Mouse (Mus musculus) limb, embryonic 12.5 days (tissue): Measurements from ENCODE around the gene Mlst8. TPM values are rescaled to one million over a fixed set of nuclear protein-coding genes. Genes with fewer than 3 reads are reported as not detected.

Experiments
- ATAC-seq: fragments of 200-750 bp; cut with Nextera tagmentation; 2 replicates; pipeline ENCODE4 v1.8.0; 2017; ENCODE audit warnings: low read depth, moderate TSS enrichment; ENCODE audit not compliant: insufficient number of reproducible peaks, insufficient read depth, low FRiP score, low TSS enrichment
- H3K27ac ChIP-seq: fragments of 300-500 bp; sonication (generic); 2 replicates; pipeline ENCODE4 v1.5.1; 2016; ENCODE audit warnings: mild to moderate bottlenecking, moderate library complexity
- H3K27me3 ChIP-seq: fragments of 300-500 bp; sonication (generic); 2 replicates; pipeline ENCODE4 v1.6.1; 2016; ENCODE audit warnings: mild to moderate bottlenecking, moderate library complexity
- H3K36me3 ChIP-seq: fragments of 300-500 bp; sonication (generic); 2 replicates; pipeline ENCODE4 v1.6.1; 2016; ENCODE audit warnings: mild to moderate bottlenecking, moderate library complexity
- H3K4me1 ChIP-seq: fragments of 300-500 bp; sonication (generic); replicated peaks from 2 replicates; pipeline ENCODE4 v1.6.1; 2016
- H3K4me2 ChIP-seq: fragments of 300-500 bp; sonication (generic); 2 replicates; pipeline ENCODE4 v1.6.1; 2016; ENCODE audit warnings: mild to moderate bottlenecking, moderate library complexity
- H3K4me3 ChIP-seq: fragments of 300-500 bp; sonication (generic); replicated peaks from 2 replicates; pipeline ENCODE4 v1.5.1; 2016; ENCODE audit warnings: mild to moderate bottlenecking
- H3K9ac ChIP-seq: fragments of 300-500 bp; sonication (generic); replicated peaks from 2 replicates; pipeline ENCODE4 v1.6.1; 2016; ENCODE audit warnings: mild to moderate bottlenecking, moderate library complexity
- H3K9me3 ChIP-seq: fragments of 300-500 bp; sonication (generic); 2 replicates; pipeline ENCODE4 v1.6.1; 2016; ENCODE audit warnings: mild to moderate bottlenecking, moderate library complexity
- WGBS: fragments of 180-500 bp; shearing (Covaris S2); methylation state at CpG from one replicate; pipeline ENCODE4 v1.1.7; 2016; 5-methylcytosine and 5-hydroxymethylcytosine counted together
- polyA plus RNA-seq: library from polyadenylated mRNA; unstranded; fragments of >200 nt; fragmentation: Nextera tagmentation; extraction: Ambion mirVana; gene quantifications from 2 replicates; pipeline ENCODE4 v1.2.1, GENCODE M21; 2016

Mlst8 gene
- polyA plus RNA-seq, result 34.7 and 35.5 TPM in 2 replicates

- Histone ChIP-seq H3K9me3 (no peaks in the 10 kb centered on the region), H3K4me2 (peak within 1 kb of the TSS; percentile 69), H3K36me3 (peaks cover 42% of the 10 kb centered on the region), H3K4me1 (peaks cover 20% of the 10 kb centered on the region), H3K4me3 (peak within 1 kb of the TSS; percentile 70), H3K9ac (peak within 1 kb of the TSS; percentile 78), H3K27ac (peak within 1 kb of the TSS; percentile 97), H3K27me3 (no peaks in the 10 kb centered on the region)
- peak; percentile 89 for ATAC-seq
- WGBS, result under 1% methylated on average over 48 of the region's 48 CpGs
Measured at GRCm38 (mm10) chr17:24478663-24479380, at the start of gene Mlst8. TSS of gene Mlst8 (minus strand) at chr17:24479078.

- H3K27me3 ChIP-seq, result no peaks in the 10 kb centered on the region
- H3K4me3 ChIP-seq, result peak overlapping the region; percentile 72
- peaks cover 21% of the 10 kb centered on the region; the same call in 1 of the 2 replicates for H3K36me3 ChIP-seq
- H3K9me3 ChIP-seq, result no peaks in the 10 kb centered on the region
- WGBS, result 2% methylated on average over 8 of the region's 8 CpGs
- peak overlapping the region; percentile 77 for H3K9ac ChIP-seq
- H3K4me2 ChIP-seq, result peak overlapping the region; percentile 89
- H3K4me1 ChIP-seq, result peaks cover 58% of the 10 kb centered on the region
- ATAC-seq, result no peak
- peak overlapping the region; percentile 90 for H3K27ac ChIP-seq
Measured at GRCm38 (mm10) chr17:24528560-24528918, 49.7 kb upstream of the Mlst8 start.

- H3K27me3 ChIP-seq, result no peaks in the 10 kb centered on the region
- peak within 1 kb of the TSS; percentile 90 for H3K27ac ChIP-seq
- H3K9me3 ChIP-seq, result no peaks in the 10 kb centered on the region
- H3K4me1 ChIP-seq, result peaks cover 52% of the 10 kb centered on the region
- under 1% methylated on average over 40 of the region's 40 CpGs for WGBS
- H3K4me2 ChIP-seq, result peak within 1 kb of the TSS; percentile 89
- H3K4me3 ChIP-seq, result peak within 1 kb of the TSS; percentile 72
- peak within 1 kb of the TSS; percentile 77 for H3K9ac ChIP-seq
- peak; percentile 97 for ATAC-seq
- peaks cover 24% of the 10 kb centered on the region; the same call in 1 of the 2 replicates for H3K36me3 ChIP-seq
Measured at GRCm38 (mm10) chr17:24527723-24528559, 49.1 kb upstream of the Mlst8 start, which contains the start of gene Traf7. TSS of gene Traf7 (minus strand) at chr17:24527938.

- H3K4me2 ChIP-seq, result peak overlapping the region; percentile 73
- H3K27ac ChIP-seq, result peak overlapping the region; percentile 76
- H3K27me3 ChIP-seq, result no peaks in the 10 kb centered on the region
- H3K4me3 ChIP-seq, result peak overlapping the region; percentile 72
- no peaks in the 10 kb centered on the region for H3K9me3 ChIP-seq
- no peak for ATAC-seq
- H3K36me3 ChIP-seq, result peaks cover 27% of the 10 kb centered on the region; the same call in 1 of the 2 replicates
- H3K4me1 ChIP-seq, result peaks cover 46% of the 10 kb centered on the region
- H3K9ac ChIP-seq, result peak overlapping the region; percentile 73
- under 1% methylated on average over 19 of the region's 19 CpGs for WGBS
Measured at GRCm38 (mm10) chr17:24527315-24527714, 48.4 kb upstream of the Mlst8 start.

GRCm38 (mm10) chr17:24524734-24525133 is 45.9 kb upstream of the Mlst8 start:
- H3K36me3 ChIP-seq, result peaks cover 27% of the 10 kb centered on the region
- H3K4me3 ChIP-seq, result no peak overlapping the region
- no peak overlapping the region for H3K4me2 ChIP-seq
- H3K4me1 ChIP-seq, result peaks cover 25% of the 10 kb centered on the region
- no peak overlapping the region for H3K9ac ChIP-seq
- H3K27ac ChIP-seq, result no peak overlapping the region
- no peaks in the 10 kb centered on the region for H3K27me3 ChIP-seq
- ATAC-seq, result no peak
- no peaks in the 10 kb centered on the region for H3K9me3 ChIP-seq
- 81% methylated on average over 2 of the region's 2 CpGs for WGBS

- Histone ChIP-seq H3K36me3 (peaks cover 61% of the 10 kb centered on the region), H3K4me3 (no peak overlapping the region), H3K4me1 (0 out of 2 replicates have a peak, but pooled peaks cover 6% of the 10 kb centered on the region), H3K4me2 (no peak overlapping the region), H3K9me3 (no peaks in the 10 kb centered on the region), H3K27ac (no peak overlapping the region), H3K9ac (no peak overlapping the region), H3K27me3 (no peaks in the 10 kb centered on the region)
- 85% methylated on average over 4 of the region's 4 CpGs for WGBS
- no peak for ATAC-seq
Measured at GRCm38 (mm10) chr17:24520450-24520849, 41.6 kb upstream of the Mlst8 start.

GRCm38 (mm10) chr17:24514270-24515257 is 35.7 kb upstream of the Mlst8 start:
- no peak overlapping the region for H3K4me3 ChIP-seq
- no peak for ATAC-seq
- H3K9ac ChIP-seq, result no peak overlapping the region
- no peaks in the 10 kb centered on the region for H3K9me3 ChIP-seq
- H3K4me2 ChIP-seq, result no peak overlapping the region
- H3K27ac ChIP-seq, result peak overlapping the region; percentile 59
- no peaks in the 10 kb centered on the region for H3K4me1 ChIP-seq
- H3K27me3 ChIP-seq, result no peaks in the 10 kb centered on the region
- peaks cover 97% of the 10 kb centered on the region for H3K36me3 ChIP-seq
- WGBS, result 87% methylated on average over 24 of the region's 24 CpGs

- Histone ChIP-seq H3K27ac (no peak overlapping the region), H3K9me3 (no peaks in the 10 kb centered on the region), H3K36me3 (peaks cover 99% of the 10 kb centered on the region), H3K4me3 (no peak overlapping the region), H3K4me2 (no peak overlapping the region), H3K27me3 (no peaks in the 10 kb centered on the region), H3K4me1 (no peaks in the 10 kb centered on the region), H3K9ac (no peak overlapping the region)
- WGBS, result 57% methylated on average over 5 of the region's 5 CpGs
- no peak for ATAC-seq
Measured at GRCm38 (mm10) chr17:24513609-24514008, 34.7 kb upstream of the Mlst8 start.

- ATAC-seq, result no peak
- Histone ChIP-seq H3K4me1 (peaks cover 9% of the 10 kb centered on the region), H3K9ac (no peak overlapping the region), H3K27me3 (0 out of 2 replicates have a peak, but pooled peaks cover 9% of the 10 kb centered on the region), H3K4me3 (no peak overlapping the region), H3K9me3 (no peaks in the 10 kb centered on the region), H3K4me2 (no peak overlapping the region), H3K36me3 (peaks cover 87% of the 10 kb centered on the region), H3K27ac (no peak overlapping the region)
- WGBS, result 80% methylated on average over 12 of the region's 12 CpGs
Measured at GRCm38 (mm10) chr17:24507806-24508460, 29.1 kb upstream of the Mlst8 start.

- H3K36me3 ChIP-seq, result peaks cover 87% of the 10 kb centered on the region
- ATAC-seq, result no peak
- peaks cover 9% of the 10 kb centered on the region for H3K4me1 ChIP-seq
- peak overlapping the region; percentile 39 for H3K4me2 ChIP-seq
- no peak overlapping the region for H3K27ac ChIP-seq
- H3K9me3 ChIP-seq, result no peaks in the 10 kb centered on the region
- H3K27me3 ChIP-seq, result 0 out of 2 replicates have a peak, but pooled peaks cover 9% of the 10 kb centered on the region
- no peak overlapping the region for H3K9ac ChIP-seq
- 42% methylated on average over 19 of the region's 19 CpGs for WGBS
- no peak overlapping the region for H3K4me3 ChIP-seq
Measured at GRCm38 (mm10) chr17:24507129-24507664, 28.3 kb upstream of the Mlst8 start.
